Mouse (Mus musculus) midbrain, embryonic 12.5 days (tissue): ENCODE measurements around the gene Pdk3. TPM values are rescaled to one million over a fixed set of nuclear protein-coding genes. Genes with fewer than 3 reads are reported as not detected.

ENCODE experiments used
- ATAC-seq: fragments of 200-750 bp; cut with Nextera tagmentation; 2 replicates; pipeline ENCODE4 v1.8.0; 2017; ENCODE audit warnings: low read depth, moderate TSS enrichment, moderate library complexity; ENCODE audit not compliant: low FRiP score
- H3K27ac ChIP-seq: fragments of 300-500 bp; sonication (generic); replicated peaks from 2 replicates; pipeline ENCODE4 v1.5.1; 2016; ENCODE audit warnings: mild to moderate bottlenecking
- H3K27me3 ChIP-seq: fragments of 300-500 bp; sonication (generic); 2 replicates; pipeline ENCODE4 v1.6.1; 2016; ENCODE audit warnings: mild to moderate bottlenecking
- H3K36me3 ChIP-seq: fragments of 300-500 bp; sonication (generic); 2 replicates; pipeline ENCODE4 v1.6.1; 2016
- H3K4me1 ChIP-seq: fragments of 300-500 bp; sonication (generic); 2 replicates; pipeline ENCODE4 v1.6.1; 2016
- H3K4me2 ChIP-seq: fragments of 300-500 bp; sonication (generic); replicated peaks from 2 replicates; pipeline ENCODE4 v1.6.1; 2016; ENCODE audit warnings: mild to moderate bottlenecking, moderate library complexity
- H3K4me3 ChIP-seq: fragments of 300-500 bp; sonication (generic); 2 replicates; pipeline ENCODE4 v1.5.1; 2016; ENCODE audit warnings: mild to moderate bottlenecking
- H3K9ac ChIP-seq: fragments of 300-500 bp; sonication (generic); replicated peaks from 2 replicates; pipeline ENCODE4 v1.6.1; 2016; ENCODE audit warnings: mild to moderate bottlenecking, moderate library complexity
- H3K9me3 ChIP-seq: fragments of 300-500 bp; sonication (generic); 2 replicates; pipeline ENCODE4 v1.6.1; 2016; ENCODE audit warnings: mild to moderate bottlenecking
- WGBS: fragments of 180-500 bp; shearing (Covaris S2); methylation state at CpG from one replicate; pipeline ENCODE4 v1.1.7; 2016; 5-methylcytosine and 5-hydroxymethylcytosine counted together
- polyA plus RNA-seq: library from polyadenylated mRNA; unstranded; fragments of >200 nt; fragmentation: Nextera tagmentation; extraction: Ambion mirVana; gene quantifications from 2 replicates; pipeline ENCODE4 v1.2.1, GENCODE M21; 2016

The Pdk3 gene
- 42.2 and 48.2 TPM in 2 replicates for polyA plus RNA-seq

GRCm38 (mm10) chrX:93831561-93832336, at the start of gene Pdk3:
Gene Pdk3 (minus strand): TSS chrX:93832201.
- Histone ChIP-seq H3K9me3 (no peaks in the 10 kb centered on the region), H3K4me2 (peak within 1 kb of the TSS; percentile 57), H3K4me3 (peak within 1 kb of the TSS; percentile 56), H3K9ac (peak within 1 kb of the TSS; percentile 59), H3K27ac (peak within 1 kb of the TSS; percentile 72), H3K27me3 (no peaks in the 10 kb centered on the region), H3K4me1 (peaks cover 4% of the 10 kb centered on the region; the same call in 1 of the 2 replicates), H3K36me3 (no peaks in the 10 kb centered on the region)
- ATAC-seq = peak; percentile 98
- 22% methylated on average over 47 of the region's 68 CpGs for WGBS

GRCm38 (mm10) chrX:93877634-93878016, 45.6 kb upstream of the Pdk3 start:
- Histone ChIP-seq H3K27me3 (peaks cover 8% of the 10 kb centered on the region), H3K4me2 (no peak overlapping the region), H3K36me3 (no peaks in the 10 kb centered on the region), H3K4me1 (no peaks in the 10 kb centered on the region), H3K4me3 (no peak overlapping the region), H3K27ac (no peak overlapping the region), H3K9me3 (no peaks in the 10 kb centered on the region), H3K9ac (no peak overlapping the region)
- no peak for ATAC-seq
- WGBS = 79% methylated on average over 3 of the region's 3 CpGs

GRCm38 (mm10) chrX:93876981-93877633, 45.1 kb upstream of the Pdk3 start:
- no peaks in the 10 kb centered on the region for H3K36me3 ChIP-seq
- H3K27me3 ChIP-seq = peaks cover 8% of the 10 kb centered on the region
- no peak overlapping the region for H3K4me2 ChIP-seq
- WGBS = 76% methylated on average over 7 of the region's 7 CpGs
- no peaks in the 10 kb centered on the region for H3K9me3 ChIP-seq
- no peak overlapping the region for H3K4me3 ChIP-seq
- ATAC-seq = no peak
- H3K4me1 ChIP-seq = no peaks in the 10 kb centered on the region
- no peak overlapping the region for H3K27ac ChIP-seq
- H3K9ac ChIP-seq = no peak overlapping the region

- 57% methylated on average over 2 of the region's 2 CpGs for WGBS
- no peaks in the 10 kb centered on the region for H3K36me3 ChIP-seq
Measured at GRCm38 (mm10) chrX:93863393-93863792, 31.4 kb upstream of the Pdk3 start.

GRCm38 (mm10) chrX:93862525-93863086, 30.6 kb upstream of the Pdk3 start:
- Histone ChIP-seq H3K36me3 (no peaks in the 10 kb centered on the region), H3K27me3 (no peaks in the 10 kb centered on the region; the same call in 1 of the 2 replicates)
- 85% methylated on average over 4 of the region's 4 CpGs for WGBS

More at GRCm38 (mm10) chrX:93863393-93863792, 31.4 kb upstream of the Pdk3 start:
- Histone ChIP-seq H3K27ac (no peak overlapping the region), H3K4me1 (no peaks in the 10 kb centered on the region), H3K9ac (no peak overlapping the region), H3K4me2 (no peak overlapping the region), H3K9me3 (no peaks in the 10 kb centered on the region), H3K27me3 (no peaks in the 10 kb centered on the region; the same call in 1 of the 2 replicates), H3K4me3 (no peak overlapping the region)
- ATAC-seq = no peak

GRCm38 (mm10) chrX:93857756-93858155, 25.8 kb upstream of the Pdk3 start:
- ATAC-seq = no peak
- Histone ChIP-seq H3K27ac (no peak overlapping the region), H3K36me3 (no peaks in the 10 kb centered on the region), H3K27me3 (peaks cover 9% of the 10 kb centered on the region; the same call in 1 of the 2 replicates), H3K9me3 (no peaks in the 10 kb centered on the region), H3K9ac (no peak overlapping the region), H3K4me1 (no peaks in the 10 kb centered on the region), H3K4me3 (no peak overlapping the region), H3K4me2 (no peak overlapping the region)
- WGBS = 84% methylated on average over 3 of the region's 3 CpGs

More at GRCm38 (mm10) chrX:93862525-93863086, 30.6 kb upstream of the Pdk3 start:
- H3K4me1 ChIP-seq = no peaks in the 10 kb centered on the region
- H3K9ac ChIP-seq = no peak overlapping the region
- no peak overlapping the region for H3K4me2 ChIP-seq
- ATAC-seq = no peak
- no peak overlapping the region for H3K4me3 ChIP-seq
- no peaks in the 10 kb centered on the region for H3K9me3 ChIP-seq
- no peak overlapping the region for H3K27ac ChIP-seq

- no peak overlapping the region; the same call in 1 of the 2 replicates for H3K9ac ChIP-seq
Measured at GRCm38 (mm10) chrX:93832337-93832884, 410 bp upstream of the Pdk3 start.

GRCm38 (mm10) chrX:93825787-93826186, 6.2 kb downstream of the Pdk3 start:
- peaks cover under 1% of the 10 kb centered on the region; the same call in 1 of the 2 replicates for H3K4me1 ChIP-seq
- no peak overlapping the region for H3K4me3 ChIP-seq
- H3K27me3 ChIP-seq = no peaks in the 10 kb centered on the region
- no peak overlapping the region for H3K27ac ChIP-seq
- H3K9ac ChIP-seq = no peak overlapping the region
- 80% methylated on average over 2 of the region's 2 CpGs for WGBS
- H3K4me2 ChIP-seq = no peak overlapping the region
- H3K36me3 ChIP-seq = no peaks in the 10 kb centered on the region
- H3K9me3 ChIP-seq = no peaks in the 10 kb centered on the region
- ATAC-seq = no peak

More at GRCm38 (mm10) chrX:93832337-93832884, 410 bp upstream of the Pdk3 start:
- Histone ChIP-seq H3K4me2 (peak overlapping the region; percentile 57), H3K27me3 (no peaks in the 10 kb centered on the region), H3K4me1 (peaks cover 4% of the 10 kb centered on the region; the same call in 1 of the 2 replicates), H3K4me3 (peak overlapping the region; percentile 56), H3K36me3 (no peaks in the 10 kb centered on the region), H3K27ac (no peak overlapping the region), H3K9me3 (no peaks in the 10 kb centered on the region)
- 37% methylated on average over 14 of the region's 14 CpGs for WGBS
- peak; percentile 27 for ATAC-seq

- H3K9ac ChIP-seq = no peak overlapping the region
- WGBS = 95% methylated on average over 1 of the region's 1 CpGs
- ATAC-seq = no peak
Measured at GRCm38 (mm10) chrX:93808040-93808439, 24.0 kb downstream of the Pdk3 start.

GRCm38 (mm10) chrX:93793168-93793567, 38.8 kb downstream of the Pdk3 start:
- no peaks in the 10 kb centered on the region for H3K36me3 ChIP-seq
- H3K9ac ChIP-seq = no peak overlapping the region
- H3K27ac ChIP-seq = no peak overlapping the region
- H3K4me1 ChIP-seq = no peaks in the 10 kb centered on the region
- ATAC-seq = no peak
- no peaks in the 10 kb centered on the region for H3K9me3 ChIP-seq
- H3K4me2 ChIP-seq = no peak overlapping the region
- no peaks in the 10 kb centered on the region for H3K27me3 ChIP-seq
- no peak overlapping the region for H3K4me3 ChIP-seq

More at GRCm38 (mm10) chrX:93808040-93808439, 24.0 kb downstream of the Pdk3 start:
- H3K4me1 ChIP-seq = no peaks in the 10 kb centered on the region
- H3K27me3 ChIP-seq = no peaks in the 10 kb centered on the region; the same call in 1 of the 2 replicates
- H3K36me3 ChIP-seq = no peaks in the 10 kb centered on the region
- H3K4me3 ChIP-seq = no peak overlapping the region
- H3K27ac ChIP-seq = no peak overlapping the region
- no peak overlapping the region for H3K4me2 ChIP-seq
- H3K9me3 ChIP-seq = no peaks in the 10 kb centered on the region

GRCm38 (mm10) chrX:93789562-93789961, 42.4 kb downstream of the Pdk3 start:
- WGBS = 77% methylated on average over 1 of the region's 1 CpGs
- no peak overlapping the region for H3K27ac ChIP-seq
- no peak for ATAC-seq
- H3K4me1 ChIP-seq = no peaks in the 10 kb centered on the region
- H3K27me3 ChIP-seq = no peaks in the 10 kb centered on the region
- no peaks in the 10 kb centered on the region for H3K36me3 ChIP-seq
- H3K4me2 ChIP-seq = no peak overlapping the region
- H3K9me3 ChIP-seq = no peaks in the 10 kb centered on the region
- H3K9ac ChIP-seq = no peak overlapping the region
- H3K4me3 ChIP-seq = no peak overlapping the region
